Mouse (Mus musculus) testis, adult 2 months (tissue): ENCODE measurements around the gene Fam53b.

Source experiments
- CTCF ChIP-seq: fragments of 200-500 bp; IDR thresholded peaks from 2 replicates; pipeline ENCODE4 v1.5.1; 2012; ENCODE audit warnings: low read depth, mild to moderate bottlenecking, inconsistent platforms, low read length, moderate library complexity; ENCODE audit not compliant: control insufficient read depth, insufficient read depth, insufficient replicate concordance
- POLR2A ChIP-seq: fragments of 200-500 bp; IDR thresholded peaks from 2 replicates; pipeline ENCODE4 v1.6.1; 2012; ENCODE audit warnings: low read depth, mild to moderate bottlenecking, inconsistent platforms, low read length, moderate library complexity; ENCODE audit not compliant: control insufficient read depth

- TF ChIP-seq CTCF: peak; percentile 81; the same call in 1 of the 2 replicates
- no peak for TF ChIP-seq POLR2A
These were observed 2.8 kb downstream of the Fam53b start for GRCm38 (mm10) chr7:132810879-132811278.
